Mouse (Mus musculus) limb, embryonic 12.5 days (tissue): ENCODE measurements around the gene Ttf2. TPM values are rescaled to one million over a fixed set of nuclear protein-coding genes. Genes with fewer than 3 reads are reported as not detected.

ENCODE experiments used
- polyA plus RNA-seq: library from polyadenylated mRNA; unstranded; fragments of >200 nt; fragmentation: Nextera tagmentation; extraction: Ambion mirVana; gene quantifications from 2 replicates; pipeline ENCODE4 v1.2.1, GENCODE M21; 2016

Ttf2 gene
- polyA plus RNA-seq, 1 experiment from 2014 or later: 25.5 TPM

Other genes with a start within 250 kb of the Ttf2 start
- gene Vtcn1, start 144.2 kb downstream of the Ttf2 start, polyA plus RNA-seq: not detected in 2 replicates
- 7.3 and 8.8 TPM in 2 replicates for gene Trim45, start 47.5 kb downstream of the Ttf2 start, polyA plus RNA-seq
- gene Cd101, start 59.9 kb upstream of the Ttf2 start, polyA plus RNA-seq: 0.08 TPM in 1 of 2 replicates, not detected in the other
- 5.9 and 6.1 TPM in 2 replicates for gene Ptgfrn, start 140.6 kb upstream of the Ttf2 start, polyA plus RNA-seq